Mouse (Mus musculus): ENCODE measurements around the gene Slc18a2. TPM values are rescaled to one million over a fixed set of nuclear protein-coding genes. Genes with fewer than 3 reads are reported as not detected.

The Slc18a2 gene
- total RNA-seq (2014; rRNA removed) (0.13 and 0.28 TPM in 2 replicates), polyA plus RNA-seq (2012; rRNA removed) (0.04 TPM in 2 replicates)

DNA sequence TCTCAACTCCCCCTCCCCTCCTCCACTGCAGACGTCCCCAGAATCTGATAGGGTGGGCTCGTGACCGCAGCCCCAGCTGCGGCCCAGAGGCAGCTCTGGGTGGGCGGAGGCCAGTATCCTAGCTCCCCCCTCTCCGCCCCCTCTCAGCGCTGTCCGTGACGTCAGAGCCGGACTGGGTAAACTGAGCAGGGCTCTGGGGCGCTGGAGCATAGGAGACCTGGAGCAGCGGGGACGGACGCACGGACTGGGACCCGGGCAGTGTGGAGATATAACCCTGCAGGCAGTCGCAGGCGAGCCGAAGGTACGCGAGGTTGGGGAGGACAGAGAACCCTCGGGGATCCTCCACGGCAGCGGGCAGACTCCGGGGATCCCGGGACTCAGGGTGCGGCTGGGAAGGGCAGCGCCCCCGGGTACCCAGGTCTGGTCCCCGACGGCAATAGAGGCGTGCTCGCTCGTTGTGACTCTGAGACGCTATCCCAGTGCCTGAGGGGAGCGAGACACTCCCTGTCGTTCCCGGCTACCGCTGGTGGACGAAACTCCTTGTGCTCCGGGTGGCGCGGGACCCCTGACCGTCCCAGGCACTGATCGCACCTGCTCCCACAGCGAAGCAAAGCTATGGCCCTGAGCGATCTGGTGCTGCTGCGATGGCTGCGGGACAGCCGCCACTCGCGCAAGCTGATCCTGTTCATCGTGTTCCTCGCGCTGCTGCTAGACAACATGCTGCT is at the start of gene Slc18a2:
Gene Slc18a2 (plus strand): TSS at position 179 of the 725 bp plus-strand sequence.
- no peaks in the 10 kb centered on the region for H3K4me1 ChIP-seq (ENCODE audit: control insufficient read depth, insufficient read depth, low read length)
- H3K4me3 ChIP-seq (ENCODE audit: insufficient read depth, low read depth, low read length): peak within 1 kb of the TSS; percentile 39
- H3K79me2 ChIP-seq (ENCODE audit: control insufficient read depth, insufficient read depth, low read length): no peaks in the 10 kb centered on the region
- DNase-seq (ENCODE audit: extremely low read depth, low read depth, low spot score): no peak
- H3K36me3 ChIP-seq (ENCODE audit: control insufficient read depth, insufficient read depth, low read length): no peaks in the 10 kb centered on the region
- H3K9ac ChIP-seq (ENCODE audit: low read depth, low read length): 0 out of 2 replicates have a peak within 1 kb of the TSS, but pooled peaks have one; percentile 26
- WGBS: 4% methylated on average over 55 of the region's 55 CpGs
- H3K27me3 ChIP-seq (ENCODE audit: control insufficient read depth, insufficient read depth, low read length): peaks cover 14% of the 10 kb centered on the region
- H3K27ac ChIP-seq (replicated peaks; ENCODE audit: insufficient read depth, low read depth, low read length): no peak within 1 kb of the TSS
- no peak for TF ChIP-seq CTCF (IDR thresholded peaks at IDR 0.05; ENCODE audit: low read depth, low read length)
- TF ChIP-seq POLR2A (IDR thresholded peaks at IDR 0.05; ENCODE audit: extremely low read depth, insufficient read depth, low read length): no peak

DNA sequence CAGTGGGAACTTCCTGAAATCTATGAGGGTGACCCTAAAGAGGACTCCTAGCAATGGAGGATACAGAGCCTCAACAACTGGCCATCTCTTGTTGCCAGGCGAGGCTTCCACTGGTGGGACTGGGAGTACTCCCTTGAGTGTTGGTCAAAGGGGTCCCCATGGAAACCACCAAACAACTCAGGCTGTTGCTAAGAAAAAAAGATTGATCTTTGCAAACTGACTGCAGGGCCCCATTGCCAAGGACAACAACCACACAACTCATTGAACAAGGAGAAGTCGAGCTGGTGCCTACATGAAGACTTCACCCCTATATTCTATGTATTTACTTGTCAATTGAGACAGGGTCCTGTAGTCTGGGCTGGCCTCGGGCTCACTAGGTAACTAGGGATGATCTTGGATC is 43.8 kb upstream of the Slc18a2 start:
- TF ChIP-seq POLR2A (IDR thresholded peaks at IDR 0.05; ENCODE audit: extremely low read depth, insufficient read depth, low read length) (no peak), CTCF (IDR thresholded peaks at IDR 0.05; ENCODE audit: low read depth, low read length) (no peak)
- H3K4me1 ChIP-seq (ENCODE audit: control insufficient read depth, insufficient read depth, low read length): no peaks in the 10 kb centered on the region
- no peak overlapping the region for H3K4me3 ChIP-seq (ENCODE audit: insufficient read depth, low read depth, low read length)
- H3K79me2 ChIP-seq (ENCODE audit: control insufficient read depth, insufficient read depth, low read length): no peaks in the 10 kb centered on the region
- H3K36me3 ChIP-seq (ENCODE audit: control insufficient read depth, insufficient read depth, low read length): no peaks in the 10 kb centered on the region
- no peak overlapping the region for H3K9ac ChIP-seq (ENCODE audit: low read depth, low read length)
- no peak overlapping the region for H3K27ac ChIP-seq (replicated peaks; ENCODE audit: insufficient read depth, low read depth, low read length)
- no peak for DNase-seq (ENCODE audit: extremely low read depth, low read depth, low spot score)
- H3K27me3 ChIP-seq (ENCODE audit: control insufficient read depth, insufficient read depth, low read length): no peaks in the 10 kb centered on the region
- WGBS: 76% methylated on average over 3 of the region's 3 CpGs

DNA sequence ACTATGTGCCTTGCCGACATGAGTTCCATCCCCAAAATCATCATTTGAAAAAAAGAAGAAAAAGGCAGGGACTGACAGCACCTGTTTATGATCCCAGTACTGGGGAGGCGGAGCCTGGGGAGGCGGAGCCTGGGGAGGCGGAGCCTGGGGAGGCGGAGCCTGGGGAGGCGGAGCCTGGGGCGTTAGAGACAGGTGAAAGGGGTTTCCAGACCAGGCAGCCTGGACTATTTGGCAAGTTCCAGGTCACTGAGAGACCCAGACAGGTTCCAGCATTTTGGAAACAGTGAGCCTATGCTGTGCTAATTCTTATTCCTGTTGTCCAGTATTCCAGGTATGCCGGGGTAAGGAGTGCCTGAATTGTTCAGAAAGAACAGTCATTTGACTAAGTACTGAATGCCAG is 41.7 kb upstream of the Slc18a2 start, which contains the start of gene Kcnk18:
Gene Kcnk18 (plus strand): TSS at position 224 of the 400 bp plus-strand sequence.
- TF ChIP-seq CTCF (IDR thresholded peaks at IDR 0.05; ENCODE audit: low read depth, low read length) (no peak), POLR2A (IDR thresholded peaks at IDR 0.05; ENCODE audit: extremely low read depth, insufficient read depth, low read length) (no peak)
- WGBS: 82% methylated on average over 8 of the region's 8 CpGs
- no peaks in the 10 kb centered on the region for H3K4me1 ChIP-seq (ENCODE audit: control insufficient read depth, insufficient read depth, low read length)
- H3K36me3 ChIP-seq (ENCODE audit: control insufficient read depth, insufficient read depth, low read length): no peaks in the 10 kb centered on the region
- H3K9ac ChIP-seq (ENCODE audit: low read depth, low read length): no peak within 1 kb of the TSS
- H3K79me2 ChIP-seq (ENCODE audit: control insufficient read depth, insufficient read depth, low read length): no peaks in the 10 kb centered on the region
- H3K4me3 ChIP-seq (ENCODE audit: insufficient read depth, low read depth, low read length): no peak within 1 kb of the TSS
- H3K27me3 ChIP-seq (ENCODE audit: control insufficient read depth, insufficient read depth, low read length): no peaks in the 10 kb centered on the region
- no peak for DNase-seq (ENCODE audit: extremely low read depth, low read depth, low spot score)
- no peak within 1 kb of the TSS for H3K27ac ChIP-seq (replicated peaks; ENCODE audit: insufficient read depth, low read depth, low read length)

DNA sequence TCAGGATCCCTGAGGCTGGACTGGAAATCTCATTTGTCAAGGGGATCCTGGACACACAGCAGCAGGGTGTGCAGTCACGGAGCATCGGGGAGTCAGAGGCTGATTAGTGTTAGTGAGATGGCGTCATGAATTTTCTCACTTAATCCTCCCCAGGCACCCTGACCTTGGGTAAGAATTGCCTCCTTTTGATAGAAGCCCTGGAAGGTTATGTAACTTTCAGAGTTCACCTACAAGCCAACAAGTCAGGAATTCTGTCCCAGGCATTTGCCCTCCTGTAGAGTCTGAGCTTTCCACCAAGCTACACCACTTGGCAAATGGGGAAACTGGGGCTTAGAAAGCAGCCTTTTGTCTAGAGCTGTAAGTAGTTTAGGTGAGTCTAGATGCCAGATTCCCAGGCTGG is 39.6 kb upstream of the Slc18a2 start:
- Histone ChIP-seq H3K27ac (replicated peaks; ENCODE audit: insufficient read depth, low read depth, low read length) (no peak overlapping the region), H3K4me3 (ENCODE audit: insufficient read depth, low read depth, low read length) (no peak overlapping the region), H3K4me1 (ENCODE audit: control insufficient read depth, insufficient read depth, low read length) (no peaks in the 10 kb centered on the region), H3K9ac (ENCODE audit: low read depth, low read length) (no peak overlapping the region), H3K36me3 (ENCODE audit: control insufficient read depth, insufficient read depth, low read length) (no peaks in the 10 kb centered on the region), H3K79me2 (ENCODE audit: control insufficient read depth, insufficient read depth, low read length) (no peaks in the 10 kb centered on the region), H3K27me3 (ENCODE audit: control insufficient read depth, insufficient read depth, low read length) (no peaks in the 10 kb centered on the region)
- DNase-seq (ENCODE audit: extremely low read depth, low read depth, low spot score): no peak
- TF ChIP-seq POLR2A (IDR thresholded peaks at IDR 0.05; ENCODE audit: extremely low read depth, insufficient read depth, low read length): no peak
- TF ChIP-seq CTCF (IDR thresholded peaks at IDR 0.05; ENCODE audit: low read depth, low read length): no peak
- 71% methylated on average over 3 of the region's 3 CpGs for WGBS

DNA sequence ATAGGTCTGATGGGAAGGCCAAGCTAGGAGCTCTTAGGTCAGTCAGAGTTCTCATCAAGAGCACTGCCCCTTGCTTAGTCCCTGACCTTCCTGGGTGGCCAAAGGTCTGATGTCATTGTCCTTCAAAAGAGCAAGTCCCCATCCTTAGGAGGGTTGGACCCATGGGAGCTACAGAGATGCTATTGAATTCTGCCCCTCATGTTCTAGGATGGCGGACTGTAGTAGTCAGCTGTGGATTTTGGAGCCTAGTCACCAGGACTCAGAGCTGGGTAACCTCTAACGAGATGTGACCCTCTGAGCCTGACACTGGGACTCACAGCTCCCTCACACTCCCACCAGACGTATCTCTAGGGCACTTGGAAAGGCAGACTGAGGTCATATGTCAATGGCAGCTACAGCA is 32.3 kb upstream of the Slc18a2 start:
- DNase-seq (ENCODE audit: extremely low read depth, low read depth, low spot score): no peak
- no peak overlapping the region for H3K27ac ChIP-seq (replicated peaks; ENCODE audit: insufficient read depth, low read depth, low read length)
- H3K4me1 ChIP-seq (ENCODE audit: control insufficient read depth, insufficient read depth, low read length): no peaks in the 10 kb centered on the region
- no peak overlapping the region for H3K9ac ChIP-seq (ENCODE audit: low read depth, low read length)
- TF ChIP-seq POLR2A (IDR thresholded peaks at IDR 0.05; ENCODE audit: extremely low read depth, insufficient read depth, low read length) (no peak), CTCF (IDR thresholded peaks at IDR 0.05; ENCODE audit: low read depth, low read length) (no peak)
- no peaks in the 10 kb centered on the region for H3K36me3 ChIP-seq (ENCODE audit: control insufficient read depth, insufficient read depth, low read length)
- no peak overlapping the region for H3K4me3 ChIP-seq (ENCODE audit: insufficient read depth, low read depth, low read length)
- no peaks in the 10 kb centered on the region for H3K79me2 ChIP-seq (ENCODE audit: control insufficient read depth, insufficient read depth, low read length)
- H3K27me3 ChIP-seq (ENCODE audit: control insufficient read depth, insufficient read depth, low read length): no peaks in the 10 kb centered on the region
- 62% methylated on average over 3 of the region's 3 CpGs for WGBS

DNA sequence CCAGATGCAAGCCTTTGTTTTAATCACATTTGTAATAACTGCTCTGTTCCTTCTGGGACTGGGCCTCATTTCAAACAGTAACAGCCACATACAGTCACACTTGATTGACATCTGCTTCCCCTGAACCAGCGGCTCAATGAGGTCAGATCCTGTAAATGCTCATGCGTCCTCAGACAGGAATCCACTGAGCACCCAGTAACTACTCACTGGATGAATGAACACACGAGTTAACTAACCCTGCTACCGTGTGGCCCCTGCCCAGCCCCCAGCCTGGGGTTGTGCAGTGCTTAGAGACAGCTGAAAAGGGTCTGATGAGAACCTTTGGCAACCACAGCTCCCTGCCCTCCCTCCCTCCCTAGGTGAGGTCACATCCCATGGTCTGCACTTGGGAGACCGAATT is 27.9 kb upstream of the Slc18a2 start:
- Histone ChIP-seq H3K4me1 (ENCODE audit: control insufficient read depth, insufficient read depth, low read length) (no peaks in the 10 kb centered on the region), H3K27me3 (ENCODE audit: control insufficient read depth, insufficient read depth, low read length) (no peaks in the 10 kb centered on the region), H3K4me3 (ENCODE audit: insufficient read depth, low read depth, low read length) (no peak overlapping the region), H3K36me3 (ENCODE audit: control insufficient read depth, insufficient read depth, low read length) (no peaks in the 10 kb centered on the region), H3K9ac (ENCODE audit: low read depth, low read length) (no peak overlapping the region), H3K79me2 (ENCODE audit: control insufficient read depth, insufficient read depth, low read length) (no peaks in the 10 kb centered on the region), H3K27ac (replicated peaks; ENCODE audit: insufficient read depth, low read depth, low read length) (no peak overlapping the region)
- TF ChIP-seq CTCF (IDR thresholded peaks at IDR 0.05; ENCODE audit: low read depth, low read length) (no peak), POLR2A (IDR thresholded peaks at IDR 0.05; ENCODE audit: extremely low read depth, insufficient read depth, low read length) (no peak)
- DNase-seq (ENCODE audit: extremely low read depth, low read depth, low spot score): no peak
- WGBS: 73% methylated on average over 5 of the region's 5 CpGs

All from liver, adult 2 months (tissue).